Mouse (Mus musculus): ENCODE results near the gene Cntfr.

Gene Cntfr

DNA sequence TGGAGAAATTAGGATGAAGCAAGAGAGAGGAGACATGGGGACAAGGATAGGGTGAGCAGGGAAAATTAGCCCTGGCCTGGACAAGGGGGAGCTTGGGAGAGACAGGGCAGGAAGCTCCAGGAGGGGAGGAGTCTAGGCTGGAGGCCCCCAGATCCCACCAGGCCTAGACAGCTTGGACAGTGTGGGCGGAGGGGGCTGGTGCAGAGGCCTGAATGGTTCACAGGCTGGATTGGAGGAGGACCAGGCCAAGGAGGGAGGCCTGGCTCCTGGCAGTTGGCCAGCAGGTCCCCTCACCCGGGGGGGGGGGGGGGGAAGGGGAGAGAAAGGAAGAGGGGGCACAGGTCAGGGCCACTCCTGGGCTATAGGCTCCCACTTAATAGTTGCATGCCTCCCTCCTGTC is 17.6 kb downstream of the Cntfr start:
- DNase-seq (ENCODE audit: low spot score in 2 of 2), result no peak

GRCm38 (mm10) chr4:41678863-41679262 is 18.0 kb downstream of the Cntfr start:
- DNase-seq (ENCODE audit: low spot score in 2 of 2), result no peak

GRCm38 (mm10) chr4:41677006-41677629 is 19.8 kb downstream of the Cntfr start:
- peak in 1 of 2 experiments; percentile 51 for DNase-seq (ENCODE audit: low spot score in 2 of 2)

DNA sequence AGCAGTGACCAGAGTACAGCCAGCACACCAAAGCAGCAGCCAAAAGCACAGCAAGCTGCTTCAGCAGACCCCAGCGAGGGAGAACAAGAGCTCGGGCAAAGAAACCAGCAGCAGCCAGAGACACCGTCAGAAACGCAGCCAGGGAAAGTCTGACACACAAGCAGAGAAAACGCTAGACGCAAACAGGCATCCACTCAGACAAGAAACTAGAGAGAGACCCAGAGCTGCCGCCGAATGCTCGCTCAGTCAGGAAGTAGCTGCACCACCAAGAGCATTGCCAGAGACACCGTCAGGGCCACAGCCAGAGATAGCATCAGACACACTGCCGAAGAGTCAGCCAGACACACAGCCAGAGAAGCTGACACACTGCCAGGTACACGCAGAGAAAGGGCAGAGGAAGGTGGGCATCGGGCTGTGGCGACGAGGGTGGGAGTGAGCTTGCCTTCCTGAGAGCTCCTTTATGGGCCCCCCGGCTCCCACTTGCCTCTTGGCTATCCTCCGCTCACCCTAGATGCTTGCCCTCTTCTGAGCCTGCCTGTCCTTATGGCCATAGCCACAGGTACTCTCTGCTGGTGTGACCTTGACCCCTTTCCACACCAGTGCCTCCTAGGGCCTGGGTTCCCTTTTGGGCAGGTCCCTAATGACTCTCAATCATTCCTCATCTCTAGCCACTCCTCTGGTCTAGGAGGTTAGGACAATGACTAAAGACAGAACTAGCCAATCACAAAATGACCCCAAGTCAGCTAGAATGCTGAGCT is 20.5 kb downstream of the Cntfr start:
- peak in 1 of 2 experiments; percentile 51 for DNase-seq (ENCODE audit: low spot score in 2 of 2)

DNA sequence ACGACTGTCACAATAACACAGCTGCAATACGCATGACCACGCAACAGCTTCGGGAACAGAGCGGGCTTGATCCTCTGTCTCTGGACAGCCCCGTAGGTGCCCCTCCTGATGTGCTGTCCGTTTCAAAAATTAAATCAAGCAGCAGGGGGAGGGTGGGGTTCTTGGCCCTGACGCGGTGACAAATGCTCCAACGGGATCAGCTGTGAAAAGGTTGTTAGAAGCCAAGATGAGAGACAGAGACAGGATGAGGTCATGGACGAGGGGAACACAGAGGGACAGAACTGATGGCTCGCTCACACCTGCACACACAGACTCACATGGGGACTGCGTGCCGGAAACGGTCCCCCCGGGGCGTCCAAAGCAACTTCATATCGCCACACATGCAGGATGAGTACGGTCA is 23.7 kb downstream of the Cntfr start:
- DNase-seq (ENCODE audit: low spot score in 2 of 2), result no peak

- no peak for DNase-seq (ENCODE audit: low spot score in 2 of 2)
Observed at GRCm38 (mm10) chr4:41672522-41672963, 24.3 kb downstream of the Cntfr start.

DNA sequence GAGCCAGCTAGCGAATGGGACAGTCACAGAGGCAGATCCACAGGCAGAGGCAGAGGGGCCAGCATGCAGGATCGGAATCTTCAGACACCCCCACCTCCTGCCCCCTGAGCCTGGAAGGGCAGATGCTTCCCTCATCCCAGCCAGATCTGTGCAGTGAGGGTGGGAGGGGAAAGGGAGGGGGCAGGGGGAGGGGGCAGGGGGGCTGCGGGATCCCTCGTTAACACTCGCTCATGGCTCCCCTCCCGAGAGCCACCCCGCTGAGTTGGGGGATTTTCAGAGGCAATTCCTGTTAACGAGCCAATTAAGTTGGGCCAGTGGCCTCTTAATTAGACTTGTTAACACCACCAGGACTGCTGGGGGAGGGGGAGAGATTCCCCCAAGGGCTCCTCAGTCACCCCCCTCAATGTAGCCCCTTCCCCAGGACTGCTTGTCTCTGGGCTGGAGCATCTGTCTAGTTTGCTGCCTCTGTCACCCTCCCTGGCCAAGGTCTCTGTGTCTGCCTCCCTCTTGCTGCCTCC is 24.9 kb downstream of the Cntfr start:
- DNase-seq (ENCODE audit: low spot score in 2 of 2), result no peak

DNA sequence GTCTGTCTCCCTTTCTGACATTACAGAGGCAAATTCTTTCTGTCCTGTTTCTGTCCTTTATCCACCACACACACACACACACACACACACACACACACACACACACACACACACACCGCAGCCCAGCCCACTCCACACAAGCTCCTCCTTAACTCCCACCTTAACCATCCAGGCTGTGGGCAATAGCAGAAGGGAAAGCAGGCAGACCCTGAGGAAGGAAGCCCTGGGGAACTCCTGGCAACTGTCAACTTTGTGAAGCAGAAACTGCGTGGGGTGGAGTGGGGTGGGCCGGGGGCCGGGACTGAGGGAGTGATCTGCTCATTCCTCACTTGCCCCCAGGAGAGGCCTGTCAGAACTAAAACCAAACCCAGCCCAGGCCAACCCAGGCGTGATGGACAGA is 25.4 kb downstream of the Cntfr start:
- DNase-seq (ENCODE audit: low spot score in 2 of 2), result no peak

GRCm38 (mm10) chr4:41670836-41671235 is 26.1 kb downstream of the Cntfr start:
- DNase-seq (ENCODE audit: low spot score in 2 of 2), result peak in 1 of 2 experiments; percentile 60

- no peak for DNase-seq (ENCODE audit: low spot score in 2 of 2)
Observed at GRCm38 (mm10) chr4:41666646-41667045, 30.2 kb downstream of the Cntfr start.

- no peak for DNase-seq (ENCODE audit: low spot score in 2 of 2)
Observed at GRCm38 (mm10) chr4:41665009-41665675, 31.7 kb downstream of the Cntfr start.

DNA sequence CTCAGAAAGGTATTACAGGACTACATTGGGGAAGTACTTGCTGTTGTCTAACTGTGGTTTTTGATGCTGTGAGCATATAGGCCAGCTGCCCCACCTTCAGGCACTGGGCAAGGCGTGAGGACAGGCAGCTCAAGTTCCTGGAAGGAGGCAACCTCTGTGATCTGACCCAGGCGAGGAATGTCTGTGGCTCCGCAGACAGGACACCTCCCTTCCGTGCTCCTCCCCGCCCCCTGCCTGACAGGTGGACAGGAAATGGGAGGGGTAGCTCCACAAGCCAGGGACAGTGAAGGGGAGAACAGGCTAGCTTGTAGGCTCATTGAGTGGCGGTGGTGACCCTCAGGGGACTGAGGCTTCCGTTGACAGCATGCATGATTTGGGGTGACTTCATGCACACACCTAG is 32.4 kb downstream of the Cntfr start:
- no peak for DNase-seq (ENCODE audit: low spot score in 2 of 2)

- no peak for DNase-seq (ENCODE audit: low spot score in 2 of 2)
Observed at GRCm38 (mm10) chr4:41663614-41664013, 33.3 kb downstream of the Cntfr start.

- no peak for DNase-seq (ENCODE audit: low spot score in 2 of 2)
Observed at GRCm38 (mm10) chr4:41662723-41663122, 34.2 kb downstream of the Cntfr start.

- no peak for DNase-seq (ENCODE audit: low spot score in 2 of 2)
Observed at GRCm38 (mm10) chr4:41660851-41661430, 35.9 kb downstream of the Cntfr start.

DNA sequence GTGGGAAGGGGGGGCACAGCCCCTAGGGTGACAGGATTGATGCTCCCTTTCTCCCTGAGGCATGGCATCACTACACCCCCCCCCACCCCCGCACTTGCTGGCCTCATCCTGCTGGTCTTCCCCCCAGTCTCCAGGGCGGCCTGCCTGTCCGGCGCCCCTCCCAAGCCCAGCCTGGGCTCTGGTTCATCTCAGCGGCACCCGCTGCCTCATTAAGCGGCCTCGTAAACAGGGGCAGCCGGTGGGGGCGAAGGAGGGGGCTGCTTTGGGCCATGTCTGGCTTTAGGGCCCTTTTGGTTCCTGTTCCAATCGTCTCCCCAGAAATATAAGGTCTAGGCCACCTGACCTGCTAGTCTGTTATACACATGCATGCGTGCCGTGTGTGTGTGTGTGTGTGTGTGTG is 37.3 kb downstream of the Cntfr start:
- DNase-seq (ENCODE audit: low spot score in 2 of 2), result no peak

DNA sequence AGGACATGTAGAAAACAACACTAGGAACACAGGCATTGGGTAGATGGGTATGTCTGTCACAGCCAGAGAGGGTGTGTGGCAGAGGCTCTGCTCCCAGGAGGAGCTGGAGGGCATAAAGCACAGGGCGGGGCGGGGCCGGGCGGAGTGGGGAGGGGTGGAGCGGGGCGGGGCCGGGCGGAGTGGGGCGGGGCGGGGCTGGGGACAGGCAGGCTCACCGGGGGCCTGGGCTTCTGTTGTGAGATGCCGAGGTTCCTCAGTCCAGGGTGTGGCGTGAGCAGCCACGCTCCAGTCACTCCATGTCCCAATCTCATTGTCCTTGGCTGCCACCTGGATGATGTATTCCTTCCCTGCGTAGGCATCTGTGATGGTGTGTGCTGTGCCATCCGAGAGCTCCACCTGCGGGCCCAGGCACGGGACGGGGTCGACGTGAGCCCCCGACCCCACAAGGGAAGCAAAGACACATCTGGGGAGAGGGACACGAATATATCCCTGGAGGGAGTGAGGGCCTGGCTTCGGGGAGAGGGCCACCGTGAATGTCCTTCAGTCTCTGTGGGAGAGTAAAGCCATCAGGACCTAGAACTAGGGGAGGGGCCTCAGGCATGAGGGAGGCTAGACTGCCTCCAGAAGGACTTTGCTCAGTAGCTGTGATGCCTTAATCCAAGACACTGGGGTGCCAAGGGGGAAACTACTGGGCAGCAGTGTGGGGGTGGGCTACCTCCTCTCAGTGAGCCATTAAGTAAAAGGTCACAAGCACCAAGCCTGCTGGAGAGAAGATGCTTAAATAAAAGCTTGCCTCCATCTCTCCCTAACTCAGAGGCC is 38.1 kb downstream of the Cntfr start:
- DNase-seq (ENCODE audit: low spot score in 2 of 2), result no peak

- DNase-seq (ENCODE audit: low spot score in 2 of 2), result no peak
Observed at GRCm38 (mm10) chr4:41655525-41655924, 41.4 kb downstream of the Cntfr start.

GRCm38 (mm10) chr4:41654217-41654616 is 42.7 kb downstream of the Cntfr start:
- DNase-seq (ENCODE audit: low spot score in 2 of 2), result peak in 1 of 2 experiments; percentile 34

- DNase-seq (ENCODE audit: low spot score in 2 of 2), result no peak
Observed at GRCm38 (mm10) chr4:41653730-41654129, 43.2 kb downstream of the Cntfr start.

DNA sequence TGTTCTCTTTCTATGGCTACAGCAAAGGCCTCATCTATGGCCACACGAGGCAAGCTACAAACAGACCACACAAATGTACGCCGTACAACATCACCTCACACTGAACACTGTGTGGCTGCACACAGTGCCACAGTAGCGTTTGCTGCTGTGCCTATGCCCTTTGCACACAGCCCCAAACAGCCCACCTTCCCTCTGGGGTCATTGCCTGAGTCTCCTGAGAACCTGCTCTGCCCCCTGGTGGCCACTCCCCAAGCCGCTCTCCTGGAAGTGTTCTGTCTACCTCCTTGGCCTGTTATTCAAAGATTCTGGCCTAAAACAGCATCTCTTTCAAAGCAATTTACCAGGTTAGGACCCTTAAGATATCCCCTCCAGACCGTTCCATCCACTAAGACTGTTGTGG is 43.6 kb downstream of the Cntfr start:
- DNase-seq (ENCODE audit: low spot score in 2 of 2), result peak; percentile 47 to 84
